Mouse (Mus musculus) kidney, postnatal 4 days (tissue): ENCODE data around the gene Lhfpl5.
A peak's percentile ranks its signal among the peaks of the same experiment; 100 is the strongest.
"Not testable (repeated sequence)": the region's sequence is repeated elsewhere in the genome, so short reads cannot be mapped to it uniquely, and the experiment has no call there.

Experiments used
- DNase-seq, 2 experiments: peaks; one replicate each; pipeline ENCODE4 v3.0.0; 2021; ENCODE audit warnings: mixed read lengths in 2 of 2

Lhfpl5 gene

GRCm38 (mm10) chr17:28575244-28576125 is at the start of gene Lhfpl5:
Lhfpl5 (plus strand) TSS chr17:28575641.
- DNase-seq = peak; percentile 81

DNA sequence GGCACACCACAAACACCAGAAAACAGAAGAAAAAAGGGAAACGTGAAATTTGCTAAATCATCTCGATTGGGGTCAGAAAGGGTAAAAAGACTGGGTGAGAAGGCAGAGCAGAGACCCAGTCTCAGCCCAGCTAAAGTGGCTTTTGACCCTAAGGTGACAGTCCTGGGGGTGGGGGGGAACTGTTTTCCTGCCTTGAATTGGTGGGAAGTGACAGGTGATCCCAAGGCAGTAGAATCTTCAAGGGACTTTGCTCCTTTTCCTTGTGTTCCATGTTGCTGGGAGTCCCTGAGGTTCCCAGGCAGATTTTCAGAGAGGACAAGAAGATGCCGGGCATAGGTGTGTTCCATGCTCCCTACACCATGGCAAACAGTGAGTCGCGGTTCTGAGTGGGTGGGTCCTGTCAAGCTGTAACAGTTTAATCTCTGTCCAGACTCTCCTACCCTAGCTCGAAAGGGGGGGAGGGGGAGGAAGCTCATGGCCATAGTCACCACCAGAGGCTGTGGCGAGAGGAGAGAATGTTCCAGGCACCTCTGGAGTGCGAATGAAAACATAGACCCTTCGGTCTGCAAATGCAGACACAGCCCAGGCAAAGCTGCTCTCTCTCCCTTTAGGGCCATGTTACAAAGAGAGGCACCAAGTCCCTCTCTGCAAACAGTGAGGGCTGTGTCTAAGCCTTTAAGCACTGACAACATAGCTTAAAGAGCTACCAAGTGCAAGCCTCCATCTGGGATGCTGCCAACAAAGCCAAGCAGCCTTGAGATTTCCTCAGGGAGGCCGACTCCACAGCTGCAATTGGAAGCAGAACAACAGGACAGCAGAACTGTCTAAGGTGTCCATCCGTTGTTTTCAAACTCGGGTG is 48.0 kb upstream of the Lhfpl5 start:
- DNase-seq = peak in 1 of 2 experiments; percentile 41

- peak; percentile 90 to 91 for DNase-seq
These were observed 47.4 kb upstream of the Lhfpl5 start for GRCm38 (mm10) chr17:28528043-28528351.

DNA sequence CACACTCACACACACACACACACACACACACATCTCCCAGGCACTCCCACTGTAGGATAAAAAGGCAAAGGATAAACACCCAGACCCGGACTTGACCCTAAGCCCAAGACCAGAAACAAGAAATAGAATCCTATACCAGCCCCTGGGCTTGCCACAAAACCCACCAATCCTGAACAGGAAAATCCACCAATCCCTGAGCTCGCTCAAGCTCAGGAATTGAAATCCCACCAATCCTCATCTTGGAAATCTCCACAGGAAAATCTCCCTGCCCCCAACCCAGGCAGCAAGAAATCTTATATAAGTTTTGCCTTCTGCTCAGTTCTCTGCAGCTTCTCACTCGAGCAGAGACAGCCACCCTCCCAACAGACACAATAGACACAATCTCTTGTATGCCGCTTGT is 46.3 kb upstream of the Lhfpl5 start:
- DNase-seq = no peak

DNA sequence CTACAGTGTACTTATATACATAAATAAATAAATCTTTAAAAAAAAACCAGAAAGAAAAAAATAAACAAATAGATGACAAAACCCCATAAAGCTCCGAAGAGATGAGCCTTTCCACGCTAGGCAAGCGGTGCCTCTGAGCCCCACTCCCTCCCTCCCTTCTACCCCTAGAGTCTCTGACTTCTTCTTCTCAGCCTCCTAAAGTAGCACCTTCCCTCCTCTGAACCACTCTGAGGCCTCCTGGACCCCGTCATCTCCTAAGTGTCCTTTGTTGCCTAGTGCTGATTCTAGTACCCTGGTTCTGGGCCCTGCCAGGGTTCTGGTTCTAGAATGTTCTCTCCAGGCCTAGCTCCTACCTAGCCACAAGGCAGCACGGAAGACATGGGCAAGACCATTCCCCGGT is 44.9 kb upstream of the Lhfpl5 start, which contains the start of gene Armc12:
Gene Armc12 (plus strand): TSS at position 301 of the 400 bp plus-strand sequence.
- DNase-seq = no peak

GRCm38 (mm10) chr17:28531946-28532345 is 43.5 kb upstream of the Lhfpl5 start:
- peak; percentile 33 to 49 for DNase-seq

- no peak for DNase-seq
These were observed 42.9 kb upstream of the Lhfpl5 start for GRCm38 (mm10) chr17:28532557-28532956.

- no peak for DNase-seq
These were observed 42.1 kb upstream of the Lhfpl5 start for GRCm38 (mm10) chr17:28533327-28533726.

- no peak for DNase-seq
These were observed 37.6 kb upstream of the Lhfpl5 start for GRCm38 (mm10) chr17:28537881-28538280.

- peak; percentile 26 to 42 for DNase-seq
These were observed 28.5 kb upstream of the Lhfpl5 start for GRCm38 (mm10) chr17:28546925-28547324.

GRCm38 (mm10) chr17:28548550-28548949 is 26.9 kb upstream of the Lhfpl5 start:
- no peak for DNase-seq

- no peak for DNase-seq
These were observed 26.3 kb upstream of the Lhfpl5 start, which contains the start of gene Clpsl2 for GRCm38 (mm10) chr17:28549111-28549510. Clpsl2 (plus strand) TSS chr17:28549411.

GRCm38 (mm10) chr17:28553040-28553793 is 22.2 kb upstream of the Lhfpl5 start:
- DNase-seq = peak; percentile 81 to 85

DNA sequence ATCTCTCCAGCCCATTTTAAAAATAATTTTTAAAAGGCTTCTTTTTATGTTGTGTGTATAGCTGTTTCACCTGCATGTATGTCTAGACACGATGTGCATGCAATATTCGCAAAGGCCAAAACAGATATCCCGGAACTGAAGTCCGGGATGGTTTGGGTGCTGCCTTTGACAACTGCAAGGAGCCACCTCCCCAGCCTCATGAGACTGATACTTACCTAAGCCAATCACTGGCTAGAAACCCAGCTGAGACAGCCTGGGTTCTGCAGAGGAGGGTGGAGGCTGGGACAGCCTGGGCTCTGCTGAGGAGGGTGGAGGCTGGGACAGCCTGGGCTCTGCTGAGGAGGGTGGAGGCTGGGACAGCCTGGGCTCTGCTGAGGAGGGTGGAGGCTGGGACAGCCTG is 21.4 kb upstream of the Lhfpl5 start:
- DNase-seq = not testable (repeated sequence)

DNA sequence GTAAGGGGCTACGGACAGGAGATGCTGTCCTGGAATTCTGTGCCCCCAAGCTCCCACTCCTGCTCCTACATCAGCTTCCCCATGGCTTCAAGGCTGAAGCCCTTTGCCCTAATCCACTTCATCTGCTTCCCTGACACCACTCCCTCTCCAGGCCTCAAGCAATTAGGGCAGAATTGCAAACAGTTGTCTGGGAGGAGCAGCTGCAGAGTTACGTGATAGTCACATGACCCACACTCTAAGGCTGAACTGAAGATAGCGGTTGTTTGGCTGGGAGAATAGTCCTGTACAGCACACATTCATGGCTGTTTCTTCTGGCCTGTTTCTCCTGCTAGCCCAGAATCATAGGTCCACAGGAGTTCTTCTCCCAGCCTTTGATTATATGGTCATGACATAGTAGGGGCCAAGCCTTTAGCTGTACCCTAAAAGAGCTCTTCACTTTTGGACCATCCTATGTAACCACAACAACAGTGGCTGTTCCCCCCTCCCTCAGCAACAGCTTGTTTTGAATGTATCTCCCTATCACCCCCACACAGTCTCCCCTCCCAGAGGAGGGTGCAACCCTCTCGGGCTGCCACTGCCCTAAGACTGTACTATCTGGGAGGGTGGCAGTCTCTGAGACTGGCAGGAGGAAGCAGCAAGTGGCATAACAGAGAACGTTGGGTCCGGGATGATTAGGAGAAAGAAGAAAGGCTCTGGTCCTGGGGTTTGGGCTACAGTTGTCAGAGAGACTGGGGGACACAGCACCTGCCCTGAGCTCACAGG is 18.6 kb upstream of the Lhfpl5 start:
- no peak for DNase-seq

GRCm38 (mm10) chr17:28557772-28558171 is 17.7 kb upstream of the Lhfpl5 start:
- no peak for DNase-seq

DNA sequence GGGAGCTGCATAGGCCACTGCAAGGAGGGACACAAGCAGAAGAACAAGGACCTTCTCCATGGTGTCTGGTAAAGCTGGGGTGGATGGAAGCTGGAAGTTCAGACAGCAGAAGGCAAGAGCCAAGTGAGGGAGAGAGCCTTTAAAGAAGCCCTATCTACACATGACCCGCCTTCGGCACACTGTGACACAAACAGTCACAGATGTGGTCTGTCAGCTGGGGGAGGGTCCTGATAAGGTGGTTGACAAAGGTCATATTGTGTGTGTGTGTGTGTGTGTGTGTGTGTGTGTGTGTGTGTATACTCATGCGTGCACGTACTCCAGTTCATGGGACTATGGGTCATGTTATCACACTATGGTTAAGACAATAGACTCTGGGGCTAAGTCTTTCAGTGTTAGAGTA is 14.8 kb upstream of the Lhfpl5 start, which contains the start of gene Clps:
Gene Clps (minus strand): TSS at position 169 of the 400 bp plus-strand sequence.
- DNase-seq = no peak

- DNase-seq = no peak
These were observed 13.8 kb upstream of the Lhfpl5 start for GRCm38 (mm10) chr17:28561613-28562012.

GRCm38 (mm10) chr17:28565181-28565580 is 10.3 kb upstream of the Lhfpl5 start:
- no peak for DNase-seq

- no peak for DNase-seq
These were observed 7.9 kb upstream of the Lhfpl5 start for GRCm38 (mm10) chr17:28567541-28567940.

- no peak for DNase-seq
These were observed 3.6 kb upstream of the Lhfpl5 start for GRCm38 (mm10) chr17:28571868-28572267.

GRCm38 (mm10) chr17:28572521-28572920 is 2.9 kb upstream of the Lhfpl5 start:
- no peak for DNase-seq
